Mouse (Mus musculus): ENCODE measurements at regions not wholly inside any gene's neighbourhood (a gene's known extent, or its start where the extent isn't known, plus 50 kb on each side); places are given as distances from the start of the nearest gene placed in this dataset.

DNA sequence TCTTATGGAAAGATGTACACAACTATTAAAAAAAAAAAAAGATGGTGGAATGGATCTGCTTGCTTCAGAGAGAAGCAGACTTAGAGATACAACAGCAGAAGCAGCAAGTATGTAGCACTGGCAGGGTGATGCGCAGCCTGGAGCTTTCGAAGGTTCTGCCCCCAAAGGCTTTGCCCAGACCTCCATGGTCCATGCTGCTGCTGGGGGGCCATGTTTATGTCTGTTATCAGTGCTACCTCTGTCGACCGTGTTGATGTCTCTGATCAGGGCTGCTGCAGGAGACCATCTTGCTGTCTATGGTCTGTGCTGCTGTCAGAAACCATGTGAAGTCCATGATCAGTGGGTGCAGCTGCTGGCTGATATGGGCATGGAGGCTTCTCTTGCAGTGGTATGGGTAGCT, 88.6 kb upstream of the Fam189a1 start:
- no peaks in the 10 kb centered on the region for H3K27me3 ChIP-seq (ENCODE audit: control insufficient read depth, insufficient read depth, low read length)
- WGBS: 67% methylated on average over 4 of the region's 4 CpGs
- TF ChIP-seq CTCF (IDR thresholded peaks at IDR 0.05) (no peak), EP300 (IDR thresholded peaks at IDR 0.05; ENCODE audit: insufficient read depth, low read depth, low read length) (no peak), POLR2A (IDR thresholded peaks at IDR 0.05; ENCODE audit: insufficient read depth, low read depth, low read length) (no peak)

DNA sequence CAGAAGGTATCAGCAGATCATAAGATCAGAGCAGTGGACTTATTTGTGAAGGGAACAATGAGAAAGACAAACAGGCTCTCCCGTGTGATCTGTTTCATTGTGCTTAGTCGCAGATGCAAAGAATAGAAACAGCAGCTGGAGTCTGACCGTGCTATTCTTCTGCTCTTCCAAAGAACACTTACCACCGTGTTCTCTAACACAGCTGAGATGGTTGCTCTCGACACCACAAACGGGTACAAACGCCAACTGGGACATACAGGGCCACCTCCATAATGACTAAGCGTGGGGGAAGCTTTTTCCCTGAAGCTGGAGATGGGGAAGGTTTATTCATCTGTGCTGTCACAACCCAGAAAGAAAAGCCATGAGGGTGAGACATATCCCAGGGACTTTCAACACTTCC, 84.8 kb upstream of the Fam189a1 start:
- no peak for TF ChIP-seq CTCF (IDR thresholded peaks at IDR 0.05)
- H3K27ac ChIP-seq: no peak overlapping the region
- no peaks in the 10 kb centered on the region for H3K27me3 ChIP-seq (ENCODE audit: control insufficient read depth, insufficient read depth, low read length)
- H3K4me3 ChIP-seq: no peak overlapping the region
- no peaks in the 10 kb centered on the region for H3K79me2 ChIP-seq (replicated peaks; ENCODE audit: control insufficient read depth, insufficient read depth, low read length)
- H3K4me1 ChIP-seq (ENCODE audit: control insufficient read depth, insufficient read depth, low read length): no peaks in the 10 kb centered on the region
- no peak for DNase-seq
- 67% methylated on average over 8 of the region's 8 CpGs for WGBS
- no peaks in the 10 kb centered on the region for H3K36me3 ChIP-seq (ENCODE audit: control insufficient read depth, insufficient read depth, low read length)
- H3K9ac ChIP-seq (ENCODE audit: low read depth, low read length): no peak overlapping the region
- intact Hi-C loops (cut with DNase I): no loop called here

More for the DNA sequence above, 88.6 kb upstream of the Fam189a1 start:
- no peaks in the 10 kb centered on the region for H3K4me1 ChIP-seq (ENCODE audit: control insufficient read depth, insufficient read depth, low read length)
- no peak for DNase-seq
- H3K79me2 ChIP-seq (replicated peaks; ENCODE audit: control insufficient read depth, insufficient read depth, low read length): no peaks in the 10 kb centered on the region
- H3K4me3 ChIP-seq: no peak overlapping the region
- intact Hi-C loops (cut with DNase I): no loop called here
- H3K36me3 ChIP-seq (ENCODE audit: control insufficient read depth, insufficient read depth, low read length): no peaks in the 10 kb centered on the region
- H3K9ac ChIP-seq (ENCODE audit: low read depth, low read length): no peak overlapping the region
- H3K27ac ChIP-seq: no peak overlapping the region

DNA sequence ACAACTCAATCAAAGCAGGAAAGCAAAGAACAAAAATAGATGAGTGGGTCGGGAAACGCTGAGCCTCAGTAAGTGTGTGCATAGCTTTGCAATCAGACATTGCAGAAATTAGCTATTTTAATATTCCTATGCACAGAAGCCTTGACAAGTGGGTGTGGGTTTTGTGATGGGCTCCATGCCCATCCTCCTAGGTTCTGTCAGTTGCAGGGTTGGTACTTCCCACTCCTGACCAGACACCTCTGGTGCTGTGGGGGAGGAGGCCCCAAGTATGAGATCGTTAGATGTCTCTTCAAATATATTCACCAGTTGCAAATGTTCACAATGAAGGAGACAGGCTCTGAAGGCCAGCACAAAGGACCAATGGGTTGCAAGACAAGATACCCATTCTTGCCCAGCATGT, 79.3 kb upstream of the Fam189a1 start:
- intact Hi-C loops (cut with DNase I): loop anchor here (10.0 kb wide), 1 partner anchor 279 kb away; no protein-coding TSS in a partner anchor
- WGBS: 81% methylated on average over 3 of the region's 3 CpGs
- Histone ChIP-seq H3K4me1 (ENCODE audit: control insufficient read depth, insufficient read depth, low read length) (no peaks in the 10 kb centered on the region), H3K27me3 (ENCODE audit: control insufficient read depth, insufficient read depth, low read length) (no peaks in the 10 kb centered on the region), H3K36me3 (ENCODE audit: control insufficient read depth, insufficient read depth, low read length) (no peaks in the 10 kb centered on the region), H3K9ac (ENCODE audit: low read depth, low read length) (no peak overlapping the region), H3K27ac (no peak overlapping the region), H3K4me3 (no peak overlapping the region), H3K79me2 (replicated peaks; ENCODE audit: control insufficient read depth, insufficient read depth, low read length) (no peaks in the 10 kb centered on the region)
- TF ChIP-seq EP300 (IDR thresholded peaks at IDR 0.05; ENCODE audit: insufficient read depth, low read depth, low read length) (no peak), CTCF (IDR thresholded peaks at IDR 0.05) (no peak), POLR2A (IDR thresholded peaks at IDR 0.05; ENCODE audit: insufficient read depth, low read depth, low read length) (no peak)
- DNase-seq: no peak

DNA sequence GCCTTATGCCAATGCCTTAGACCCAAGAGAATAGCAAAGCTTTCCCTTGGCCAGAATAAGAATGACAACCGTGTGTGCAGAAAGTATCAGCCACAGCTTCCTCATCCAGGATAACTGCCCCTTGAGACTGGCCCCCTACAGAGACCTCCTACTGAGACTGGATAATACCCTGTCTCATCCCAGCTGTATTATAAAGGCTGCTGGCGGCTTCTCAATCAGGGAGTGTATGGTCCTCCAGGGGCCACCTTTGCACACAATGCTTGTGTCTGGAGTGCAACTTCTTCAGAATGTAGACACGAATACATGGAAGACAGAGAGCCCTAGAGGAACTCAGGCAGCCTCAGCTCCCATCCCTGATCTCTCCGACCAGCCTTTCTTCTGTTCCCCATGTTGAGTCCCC, 77.3 kb upstream of the Fam189a1 start:
- Histone ChIP-seq H3K36me3 (ENCODE audit: control insufficient read depth, insufficient read depth, low read length) (no peaks in the 10 kb centered on the region), H3K79me2 (replicated peaks; ENCODE audit: control insufficient read depth, insufficient read depth, low read length) (no peaks in the 10 kb centered on the region), H3K4me1 (ENCODE audit: control insufficient read depth, insufficient read depth, low read length) (no peaks in the 10 kb centered on the region), H3K27ac (no peak overlapping the region), H3K4me3 (no peak overlapping the region), H3K27me3 (ENCODE audit: control insufficient read depth, insufficient read depth, low read length) (no peaks in the 10 kb centered on the region), H3K9ac (ENCODE audit: low read depth, low read length) (no peak overlapping the region)
- 63% methylated on average over 4 of the region's 4 CpGs for WGBS
- intact Hi-C loops (cut with DNase I): loop anchor here (10.0 kb wide), 1 partner anchor 281 kb away; no protein-coding TSS in a partner anchor
- DNase-seq: no peak
- TF ChIP-seq EP300 (IDR thresholded peaks at IDR 0.05; ENCODE audit: insufficient read depth, low read depth, low read length) (no peak), CTCF (IDR thresholded peaks at IDR 0.05) (no peak), POLR2A (IDR thresholded peaks at IDR 0.05; ENCODE audit: insufficient read depth, low read depth, low read length) (no peak)

DNA sequence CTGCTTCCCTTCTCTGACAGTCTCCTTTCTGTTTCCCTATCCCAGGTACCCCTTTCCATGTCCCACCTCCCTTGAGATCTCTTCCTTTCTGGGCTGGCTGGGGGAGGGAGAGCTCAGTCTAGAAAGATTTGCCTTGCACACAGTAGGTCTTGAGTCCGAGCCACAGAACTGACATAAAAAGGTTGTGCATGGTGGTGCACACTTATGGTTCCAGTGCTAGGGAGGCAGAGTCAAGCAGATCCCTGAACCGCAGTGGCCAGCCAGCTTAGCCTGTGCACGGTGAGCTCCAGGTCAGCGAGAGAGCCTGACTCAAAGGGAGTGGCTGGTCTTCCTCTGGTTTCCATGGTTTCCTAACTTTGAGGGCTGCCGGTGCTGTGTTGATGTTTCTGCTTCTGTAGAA, 72.9 kb upstream of the Fam189a1 start:
- Histone ChIP-seq H3K27me3 (ENCODE audit: control insufficient read depth, insufficient read depth, low read length) (no peaks in the 10 kb centered on the region), H3K4me3 (no peak overlapping the region), H3K4me1 (ENCODE audit: control insufficient read depth, insufficient read depth, low read length) (no peaks in the 10 kb centered on the region), H3K27ac (no peak overlapping the region), H3K79me2 (replicated peaks; ENCODE audit: control insufficient read depth, insufficient read depth, low read length) (no peaks in the 10 kb centered on the region), H3K9ac (ENCODE audit: low read depth, low read length) (no peak overlapping the region), H3K36me3 (ENCODE audit: control insufficient read depth, insufficient read depth, low read length) (no peaks in the 10 kb centered on the region)
- intact Hi-C loops (cut with DNase I): no loop called here
- no peak for DNase-seq
- 68% methylated on average over 5 of the region's 5 CpGs for WGBS
- TF ChIP-seq EP300 (IDR thresholded peaks at IDR 0.05; ENCODE audit: insufficient read depth, low read depth, low read length) (no peak), POLR2A (IDR thresholded peaks at IDR 0.05; ENCODE audit: insufficient read depth, low read depth, low read length) (no peak), CTCF (IDR thresholded peaks at IDR 0.05) (no peak)

DNA sequence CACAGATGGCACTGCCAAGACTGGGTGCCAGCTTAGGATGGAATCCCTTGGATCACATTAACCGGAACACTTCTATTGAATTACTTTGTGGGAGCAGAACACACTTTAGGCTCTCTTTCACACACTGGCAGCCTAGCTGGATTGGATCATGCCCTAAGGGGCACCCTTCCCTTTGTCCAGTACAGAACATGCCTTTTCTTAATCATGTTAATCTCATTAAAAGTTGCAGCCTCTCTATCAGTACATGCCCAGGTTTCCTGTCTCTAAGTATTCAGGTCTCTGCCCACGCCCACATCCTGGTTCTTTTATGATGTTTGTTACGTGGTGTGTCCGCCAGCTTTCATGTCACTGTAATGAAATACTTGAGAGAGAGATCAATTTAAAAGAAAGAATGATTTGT, 69.8 kb upstream of the Fam189a1 start:
- no peak for TF ChIP-seq CTCF (IDR thresholded peaks at IDR 0.05)
- TF ChIP-seq EP300 (IDR thresholded peaks at IDR 0.05; ENCODE audit: insufficient read depth, low read depth, low read length): no peak
- TF ChIP-seq POLR2A (IDR thresholded peaks at IDR 0.05; ENCODE audit: insufficient read depth, low read depth, low read length): no peak
- 66% methylated on average over 4 of the region's 4 CpGs for whole genome bisulfite sequencing
- intact Hi-C loops (cut with DNase I): no loop called here

More for the DNA sequence above, 69.8 kb upstream of the Fam189a1 start:
- Histone ChIP-seq H3K27me3 (ENCODE audit: control insufficient read depth, insufficient read depth, low read length) (no peaks in the 10 kb centered on the region), H3K9ac (ENCODE audit: low read depth, low read length) (no peak overlapping the region), H3K36me3 (ENCODE audit: control insufficient read depth, insufficient read depth, low read length) (no peaks in the 10 kb centered on the region), H3K4me1 (ENCODE audit: control insufficient read depth, insufficient read depth, low read length) (no peaks in the 10 kb centered on the region), H3K27ac (no peak overlapping the region), H3K79me2 (replicated peaks; ENCODE audit: control insufficient read depth, insufficient read depth, low read length) (no peaks in the 10 kb centered on the region), H3K4me3 (no peak overlapping the region)
- no peak for DNase-seq
